Mouse (Mus musculus) lung, embryonic 14.5 days (tissue): ENCODE results near the gene Tnfrsf13b. TPM values are rescaled to one million over a fixed set of nuclear protein-coding genes. Genes with fewer than 3 reads are reported as not detected.

ENCODE experiments used
- ATAC-seq: fragments of 200-750 bp; cut with Nextera tagmentation; 2 replicates; pipeline ENCODE4 v1.8.0; 2017; ENCODE audit warnings: mild to moderate bottlenecking, moderate TSS enrichment, moderate library complexity; ENCODE audit not compliant: insufficient read depth
- DNase-seq: peaks from one replicate; pipeline ENCODE4 v3.0.0-alpha.2; 2015
- H3K27ac ChIP-seq: fragments of 300-500 bp; sonication (generic); 2 replicates; pipeline ENCODE4 v1.5.1; 2014; ENCODE audit warnings: low read depth, mild to moderate bottlenecking, moderate library complexity
- H3K27me3 ChIP-seq: fragments of 300-500 bp; sonication (generic); 2 replicates; pipeline ENCODE4 v1.6.1; 2014; ENCODE audit warnings: low read length, control low read depth; ENCODE audit not compliant: insufficient read depth
- H3K36me3 ChIP-seq: fragments of 300-500 bp; sonication (generic); 2 replicates; pipeline ENCODE4 v1.6.1; 2014; ENCODE audit warnings: control low read depth; ENCODE audit not compliant: insufficient read depth
- H3K4me1 ChIP-seq: fragments of 300-500 bp; sonication (generic); 2 replicates; pipeline ENCODE4 v1.6.1; 2014; ENCODE audit warnings: antibody characterized with exemption, control low read depth; ENCODE audit not compliant: insufficient read depth
- H3K4me2 ChIP-seq: fragments of 300-500 bp; sonication (generic); 2 replicates; pipeline ENCODE4 v1.6.1; 2014; ENCODE audit warnings: mild to moderate bottlenecking
- H3K4me3 ChIP-seq: fragments of 300-500 bp; sonication (generic); 2 replicates; pipeline ENCODE4 v1.5.1; 2014; ENCODE audit warnings: low read depth, low read length
- H3K9ac ChIP-seq: fragments of 300-500 bp; sonication (generic); 2 replicates; pipeline ENCODE4 v1.6.1; 2014
- H3K9me3 ChIP-seq: fragments of 300-500 bp; sonication (generic); 2 replicates; pipeline ENCODE4 v1.6.1; 2016; ENCODE audit warnings: low read depth, low read length, control low read depth
- CTCF ChIP-seq: IDR thresholded peaks from 2 replicates; pipeline ENCODE4 v1.5.1; 2016; ENCODE audit warnings: antibody characterized with exemption, low read depth
- WGBS: fragments of 180-500 bp; shearing (Covaris S2); extraction: QIAGEN DNeasy Blood & Tissue Kit; methylation state at CpG from one replicate; pipeline ENCODE4 v1.1.7; 2014; 5-methylcytosine and 5-hydroxymethylcytosine counted together
- polyA plus RNA-seq: library from polyadenylated mRNA; unstranded; fragments of >200 nt; fragmentation: Nextera tagmentation; extraction: Ambion mirVana; gene quantifications from 2 replicates; pipeline ENCODE4 v1.2.1, GENCODE M21; 2014

Tnfrsf13b gene
- polyA plus RNA-seq, 1 experiment from 2014 or later: 2.3 TPM

DNA sequence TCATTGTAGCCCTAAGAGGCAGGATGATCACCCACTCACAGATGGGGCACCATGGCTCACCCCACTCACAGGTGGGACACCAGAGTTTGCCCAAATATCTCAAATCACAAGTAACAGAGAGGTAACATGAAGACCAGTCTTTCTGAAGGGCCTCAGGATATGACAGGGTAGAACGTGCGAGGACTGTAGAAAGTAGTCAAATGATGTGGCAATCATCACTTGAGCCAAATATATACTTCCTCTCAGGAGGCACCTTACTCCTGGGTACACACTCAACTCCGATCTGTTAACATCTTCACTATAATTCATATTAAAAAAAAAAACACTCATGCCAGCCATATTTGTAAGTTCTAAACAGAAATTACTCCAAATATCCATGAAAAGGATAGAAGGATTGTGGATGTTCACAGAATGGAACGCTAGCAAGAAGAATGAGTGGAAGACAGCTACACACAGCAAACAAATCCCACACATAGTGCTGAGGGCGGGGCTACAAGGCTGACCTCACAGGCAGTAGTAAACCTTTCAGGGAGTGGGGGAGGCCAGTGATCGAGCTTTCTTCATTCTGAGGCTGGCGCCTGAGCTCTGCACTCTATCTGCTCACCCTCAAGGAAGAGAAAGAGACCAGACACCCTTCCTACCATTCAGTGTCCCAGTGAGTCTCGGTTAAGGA, 14.1 kb upstream of the Tnfrsf13b start:
- ATAC-seq (no peak), DNase-seq (no peak)
- Histone ChIP-seq H3K36me3 (no peaks in the 10 kb centered on the region), H3K9me3 (no peaks in the 10 kb centered on the region), H3K4me3 (no peak overlapping the region), H3K9ac (no peak overlapping the region), H3K27ac (no peak overlapping the region), H3K4me1 (no peaks in the 10 kb centered on the region), H3K27me3 (no peaks in the 10 kb centered on the region), H3K4me2 (no peak overlapping the region)
- 72% methylated on average over 8 of the region's 8 CpGs for WGBS
- TF ChIP-seq CTCF: no peak

DNA sequence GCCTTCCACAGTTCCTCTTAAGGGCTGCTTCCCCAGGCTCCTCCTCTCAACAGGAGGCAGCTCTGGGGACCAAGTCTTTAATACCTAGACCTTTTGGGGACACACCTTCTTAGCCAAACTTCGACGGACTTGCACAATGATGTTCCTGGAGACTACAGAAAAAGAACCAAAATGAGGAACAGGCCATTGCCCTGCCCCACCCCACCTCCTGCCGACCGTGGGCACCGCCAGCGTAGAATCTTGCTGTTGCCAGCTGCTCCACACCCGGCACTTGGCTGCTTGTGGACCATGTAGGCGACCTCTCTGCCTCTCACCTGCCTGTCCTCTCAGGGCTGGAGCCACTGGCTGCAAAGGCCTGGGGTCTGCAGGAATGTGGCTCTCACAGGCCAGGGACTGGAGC, 10.3 kb upstream of the Tnfrsf13b start:
- Histone ChIP-seq H3K27me3 (no peaks in the 10 kb centered on the region), H3K4me3 (no peak overlapping the region), H3K9ac (no peak overlapping the region), H3K36me3 (no peaks in the 10 kb centered on the region), H3K27ac (no peak overlapping the region), H3K4me2 (no peak overlapping the region), H3K4me1 (no peaks in the 10 kb centered on the region), H3K9me3 (no peaks in the 10 kb centered on the region)
- ATAC-seq (no peak), DNase-seq (no peak)
- TF ChIP-seq CTCF: no peak
- WGBS: 53% methylated on average over 8 of the region's 8 CpGs

DNA sequence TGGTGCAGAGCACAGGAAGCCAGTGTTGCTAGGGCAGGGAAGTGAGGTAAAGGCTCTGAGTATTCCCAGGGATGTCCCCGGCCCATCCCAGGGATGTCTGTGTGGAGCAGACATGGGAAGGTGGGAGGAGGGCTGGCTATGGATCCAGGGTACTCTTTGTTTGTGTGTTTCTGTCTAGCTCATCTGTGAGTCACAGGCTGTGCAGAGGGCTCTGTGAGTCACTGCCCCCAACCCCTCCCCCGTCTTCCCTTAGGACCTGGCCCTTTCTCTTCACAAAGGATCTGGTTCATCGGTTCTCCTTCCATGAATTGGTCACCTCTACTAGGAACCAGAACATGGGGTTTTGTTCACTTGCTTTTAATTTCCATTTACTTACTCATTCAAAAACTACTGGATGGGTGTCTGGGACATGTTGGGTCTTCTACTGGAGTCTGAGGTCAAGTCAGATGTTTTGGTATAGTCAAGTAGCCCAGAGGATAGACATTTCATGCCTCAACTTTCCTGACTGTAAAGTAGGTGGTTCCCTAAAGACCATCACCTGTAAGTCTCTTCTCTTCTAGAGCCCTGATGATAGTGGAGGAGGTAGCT, 6.5 kb upstream of the Tnfrsf13b start:
- H3K4me3 ChIP-seq: no peak overlapping the region
- no peaks in the 10 kb centered on the region for H3K36me3 ChIP-seq
- no peak for ATAC-seq
- TF ChIP-seq CTCF: no peak
- H3K27me3 ChIP-seq: no peaks in the 10 kb centered on the region
- H3K9me3 ChIP-seq: no peaks in the 10 kb centered on the region
- no peaks in the 10 kb centered on the region for H3K4me1 ChIP-seq
- H3K27ac ChIP-seq: no peak overlapping the region
- WGBS: 76% methylated on average over 3 of the region's 3 CpGs
- DNase-seq: no peak
- no peak overlapping the region for H3K4me2 ChIP-seq
- no peak overlapping the region for H3K9ac ChIP-seq

DNA sequence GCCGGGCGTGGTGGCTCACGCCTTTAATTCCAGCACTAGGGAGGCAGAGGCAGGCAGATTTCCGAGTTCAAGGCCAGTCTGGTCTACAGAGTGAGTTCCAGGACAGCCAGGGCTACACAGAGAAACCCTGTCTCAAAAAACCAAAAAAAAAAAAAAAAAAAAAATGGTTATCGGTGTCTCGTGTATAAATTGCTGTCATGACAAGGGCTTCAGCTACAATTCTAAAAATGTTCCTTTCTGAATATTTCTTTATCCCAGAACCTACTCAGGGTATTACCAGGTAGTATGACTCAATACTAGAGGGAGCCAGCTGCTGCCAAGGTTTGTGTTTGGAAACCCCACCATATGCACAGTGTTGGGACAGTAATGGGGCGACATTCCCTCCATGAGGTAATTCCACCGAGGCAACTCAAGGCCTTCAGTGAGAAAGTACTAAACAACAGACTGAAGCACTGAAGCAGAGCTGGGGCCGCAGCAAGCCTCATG, 4.2 kb upstream of the Tnfrsf13b start:
- H3K9ac ChIP-seq: no peak overlapping the region
- H3K27ac ChIP-seq: no peak overlapping the region
- H3K9me3 ChIP-seq: no peaks in the 10 kb centered on the region
- no peaks in the 10 kb centered on the region for H3K4me1 ChIP-seq
- no peak overlapping the region for H3K4me3 ChIP-seq
- TF ChIP-seq CTCF: no peak
- H3K36me3 ChIP-seq: no peaks in the 10 kb centered on the region
- ATAC-seq (no peak), DNase-seq (no peak)
- H3K27me3 ChIP-seq: no peaks in the 10 kb centered on the region
- 84% methylated on average over 9 of the region's 9 CpGs for WGBS
- H3K4me2 ChIP-seq: no peak overlapping the region

DNA sequence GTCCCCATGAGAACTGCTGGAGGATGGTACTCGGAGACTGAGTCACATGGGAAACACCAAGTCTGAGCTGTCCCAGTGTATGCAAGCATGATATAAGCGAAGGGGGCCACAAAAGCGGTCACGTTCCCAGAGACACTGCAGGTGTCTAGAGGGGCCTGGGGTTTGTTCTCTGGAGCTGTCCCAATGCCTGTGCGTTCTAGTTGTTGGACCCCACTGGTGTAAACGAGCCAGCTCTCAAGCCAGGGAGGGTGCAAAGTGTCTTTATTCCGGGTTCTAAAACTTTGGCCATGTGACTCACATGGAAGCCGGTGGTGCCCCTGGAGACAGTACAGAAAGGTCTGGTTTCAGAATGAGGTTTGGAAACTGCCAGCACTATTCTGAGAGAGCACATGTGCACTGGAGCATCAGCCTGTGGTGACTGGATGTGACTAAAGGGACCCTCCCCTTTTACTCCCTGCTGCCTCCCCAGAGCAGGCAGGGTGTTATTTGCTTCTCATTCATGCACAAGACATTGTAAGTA, 3.7 kb upstream of the Tnfrsf13b start:
- H3K4me3 ChIP-seq: no peak overlapping the region
- no peaks in the 10 kb centered on the region for H3K36me3 ChIP-seq
- H3K9me3 ChIP-seq: no peaks in the 10 kb centered on the region
- H3K27me3 ChIP-seq: no peaks in the 10 kb centered on the region
- H3K4me1 ChIP-seq: no peaks in the 10 kb centered on the region
- no peak for ATAC-seq
- H3K9ac ChIP-seq: no peak overlapping the region
- no peak overlapping the region for H3K27ac ChIP-seq
- no peak overlapping the region for H3K4me2 ChIP-seq
- WGBS: 79% methylated on average over 8 of the region's 8 CpGs
- DNase-seq: no peak
- TF ChIP-seq CTCF: no peak

DNA sequence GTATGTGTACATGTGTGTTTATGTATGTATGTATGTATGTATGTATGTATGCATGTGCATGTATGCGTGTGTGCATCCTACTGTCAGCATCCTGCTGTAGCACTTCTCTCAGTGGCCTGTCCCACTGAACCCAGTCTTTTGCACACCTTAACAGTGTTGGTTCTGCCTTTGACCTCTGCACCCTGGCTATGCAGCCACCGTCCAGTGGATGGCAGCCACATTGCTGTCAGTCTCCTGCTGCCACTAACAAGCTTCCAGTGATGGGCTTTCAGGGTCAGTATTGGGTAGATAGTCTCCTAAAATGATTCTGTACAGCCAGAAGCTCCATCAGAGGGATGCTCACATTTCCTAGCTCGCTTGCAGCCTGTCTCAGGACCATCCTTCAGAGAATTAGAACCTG, 2.7 kb upstream of the Tnfrsf13b start:
- Histone ChIP-seq H3K9me3 (no peaks in the 10 kb centered on the region), H3K9ac (no peak overlapping the region), H3K27me3 (no peaks in the 10 kb centered on the region), H3K4me2 (no peak overlapping the region), H3K27ac (no peak overlapping the region), H3K4me3 (no peak overlapping the region), H3K36me3 (no peaks in the 10 kb centered on the region), H3K4me1 (no peaks in the 10 kb centered on the region)
- DNase-seq (no peak), ATAC-seq (no peak)
- TF ChIP-seq CTCF: no peak
- 60% methylated on average over 3 of the region's 3 CpGs for WGBS

DNA sequence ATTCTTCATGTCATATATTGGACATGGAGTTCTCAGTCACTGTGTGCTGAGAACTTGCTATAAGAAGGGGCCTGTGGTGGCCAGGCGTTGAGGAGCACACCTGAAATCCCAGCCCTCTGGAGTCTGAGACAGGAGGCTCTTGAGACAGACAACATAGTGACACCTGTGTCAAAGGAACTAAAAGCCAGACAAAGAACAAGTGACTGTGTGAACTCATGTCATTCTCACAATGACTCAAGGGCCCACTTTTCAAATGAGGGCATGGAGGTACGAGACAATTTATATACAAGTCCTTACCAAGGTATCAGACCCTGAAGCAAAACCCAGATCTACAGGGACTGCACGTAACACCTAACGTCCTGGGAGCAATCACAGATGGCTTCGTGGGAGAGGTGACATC, 585 bp upstream of the Tnfrsf13b start:
- H3K36me3 ChIP-seq: no peaks in the 10 kb centered on the region
- no peak for ATAC-seq
- 81% methylated on average over 5 of the region's 5 CpGs for WGBS

More for the DNA sequence above, 585 bp upstream of the Tnfrsf13b start:
- no peak overlapping the region for H3K4me2 ChIP-seq
- H3K27ac ChIP-seq: no peak overlapping the region
- no peak overlapping the region for H3K9ac ChIP-seq
- no peaks in the 10 kb centered on the region for H3K4me1 ChIP-seq
- no peaks in the 10 kb centered on the region for H3K27me3 ChIP-seq
- no peak for TF ChIP-seq CTCF
- no peak for DNase-seq
- no peak overlapping the region for H3K4me3 ChIP-seq
- no peaks in the 10 kb centered on the region for H3K9me3 ChIP-seq
